Mouse (Mus musculus): ENCODE measurements around the gene Decr2. TPM values are rescaled to one million over a fixed set of nuclear protein-coding genes. Genes with fewer than 3 reads are reported as not detected.
"Not testable (repeated sequence)": the region's sequence is repeated elsewhere in the genome, so short reads cannot be mapped to it uniquely, and the experiment has no call there.

Decr2 gene
- polyA plus RNA-seq, 1 experiment from 2014 or later: 36.3 TPM

- H3K9me3 ChIP-seq: no peaks in the 10 kb centered on the region
- WGBS: 2% methylated on average over 4 of the region's 4 CpGs
- no peak overlapping the region for H3K9ac ChIP-seq
- H3K27ac ChIP-seq: no peak overlapping the region
- H3K4me2 ChIP-seq: no peak overlapping the region
- H3K27me3 ChIP-seq (replicated peaks): peaks cover 23% of the 10 kb centered on the region
- H3K4me3 ChIP-seq: no peak overlapping the region
- H3K4me1 ChIP-seq: peaks cover 6% of the 10 kb centered on the region
- ATAC-seq (replicated peaks): no peak
- no peaks in the 10 kb centered on the region for H3K36me3 ChIP-seq (replicated peaks)
Measured at GRCm38 (mm10) chr17:26111024-26111423, 20.9 kb upstream of the Decr2 start.

GRCm38 (mm10) chr17:26110156-26110555 is 20.0 kb upstream of the Decr2 start:
- no peak for ATAC-seq (replicated peaks)
- no peak overlapping the region for H3K4me3 ChIP-seq
- no peaks in the 10 kb centered on the region for H3K9me3 ChIP-seq
- H3K27me3 ChIP-seq (replicated peaks): peaks cover 14% of the 10 kb centered on the region
- H3K4me1 ChIP-seq: peaks cover 6% of the 10 kb centered on the region
- 21% methylated on average over 4 of the region's 4 CpGs for WGBS
- no peaks in the 10 kb centered on the region for H3K36me3 ChIP-seq (replicated peaks)
- no peak overlapping the region for H3K4me2 ChIP-seq
- no peak overlapping the region for H3K27ac ChIP-seq
- H3K9ac ChIP-seq: no peak overlapping the region

GRCm38 (mm10) chr17:26105619-26106018 is 15.5 kb upstream of the Decr2 start:
- Histone ChIP-seq H3K36me3 (replicated peaks) (no peaks in the 10 kb centered on the region), H3K27ac (no peak overlapping the region), H3K4me3 (no peak overlapping the region), H3K4me1 (no peaks in the 10 kb centered on the region), H3K27me3 (replicated peaks) (no peaks in the 10 kb centered on the region; the same call in 1 of the 2 replicates), H3K9ac (no peak overlapping the region), H3K4me2 (no peak overlapping the region), H3K9me3 (no peaks in the 10 kb centered on the region)
- 65% methylated on average over 3 of the region's 4 CpGs for WGBS
- ATAC-seq (replicated peaks): no peak

GRCm38 (mm10) chr17:26101478-26101877 is 11.3 kb upstream of the Decr2 start:
- Histone ChIP-seq H3K9me3 (no peaks in the 10 kb centered on the region), H3K27ac (no peak overlapping the region), H3K9ac (no peak overlapping the region), H3K4me3 (no peak overlapping the region), H3K4me1 (no peaks in the 10 kb centered on the region), H3K36me3 (replicated peaks) (no peaks in the 10 kb centered on the region), H3K4me2 (no peak overlapping the region), H3K27me3 (replicated peaks) (no peaks in the 10 kb centered on the region)
- ATAC-seq (replicated peaks): no peak
- 35% methylated on average over 3 of the region's 4 CpGs for WGBS

- H3K9me3 ChIP-seq: no peaks in the 10 kb centered on the region
- no peak for ATAC-seq (replicated peaks)
- 41% methylated on average over 2 of the region's 2 CpGs for WGBS
- H3K4me1 ChIP-seq: no peaks in the 10 kb centered on the region
- no peak overlapping the region for H3K4me2 ChIP-seq
- H3K9ac ChIP-seq: no peak overlapping the region
- no peaks in the 10 kb centered on the region for H3K27me3 ChIP-seq (replicated peaks)
- no peaks in the 10 kb centered on the region for H3K36me3 ChIP-seq (replicated peaks)
- no peak overlapping the region for H3K4me3 ChIP-seq
- H3K27ac ChIP-seq: no peak overlapping the region
Measured at GRCm38 (mm10) chr17:26100166-26100565, 10.0 kb upstream of the Decr2 start.

GRCm38 (mm10) chr17:26099316-26099715 is 9.2 kb upstream of the Decr2 start:
- not testable (repeated sequence) for H3K36me3 ChIP-seq (replicated peaks); ATAC-seq (replicated peaks); H3K4me3 ChIP-seq; H3K27ac ChIP-seq; H3K4me1 ChIP-seq; H3K9me3 ChIP-seq; H3K4me2 ChIP-seq; H3K27me3 ChIP-seq (replicated peaks); H3K9ac ChIP-seq
- 59% methylated on average over 3 of the region's 3 CpGs for WGBS

- Histone ChIP-seq H3K4me1 (0 out of 2 replicates have a peak, but pooled peaks cover 7% of the 10 kb centered on the region), H3K27me3 (replicated peaks) (no peaks in the 10 kb centered on the region), H3K36me3 (replicated peaks) (no peaks in the 10 kb centered on the region), H3K4me3 (no peak overlapping the region), H3K9ac (no peak overlapping the region), H3K27ac (no peak overlapping the region), H3K4me2 (no peak overlapping the region), H3K9me3 (no peaks in the 10 kb centered on the region)
- ATAC-seq (replicated peaks): no peak
- 92% methylated on average over 7 of the region's 7 CpGs for WGBS
Measured at GRCm38 (mm10) chr17:26098461-26098860, 8.3 kb upstream of the Decr2 start.

GRCm38 (mm10) chr17:26095121-26095740 is 5.1 kb upstream of the Decr2 start, which contains the start of gene Nme4:
Gene Nme4, minus strand, starts transcription at chr17:26095602.
- 4% methylated on average over 47 of the region's 47 CpGs for WGBS
- H3K27ac ChIP-seq: peak within 1 kb of the TSS; percentile 62
- ATAC-seq (replicated peaks): peak; percentile 72
- no peaks in the 10 kb centered on the region for H3K27me3 ChIP-seq (replicated peaks)
- no peaks in the 10 kb centered on the region for H3K36me3 ChIP-seq (replicated peaks)
- H3K9ac ChIP-seq: peak within 1 kb of the TSS; percentile 70
- peak within 1 kb of the TSS; percentile 81 for H3K4me2 ChIP-seq
- no peaks in the 10 kb centered on the region for H3K9me3 ChIP-seq
- 0 out of 2 replicates have a peak, but pooled peaks cover 7% of the 10 kb centered on the region for H3K4me1 ChIP-seq
- peak within 1 kb of the TSS; percentile 55 for H3K4me3 ChIP-seq

- H3K9me3 ChIP-seq: no peaks in the 10 kb centered on the region
- no peak for ATAC-seq (replicated peaks)
- no peak overlapping the region; the same call in 1 of the 2 replicates for H3K27ac ChIP-seq
- H3K4me1 ChIP-seq: peaks cover 11% of the 10 kb centered on the region
- WGBS: 28% methylated on average over 9 of the region's 9 CpGs
- H3K4me3 ChIP-seq: peak overlapping the region; percentile 55
- no peaks in the 10 kb centered on the region for H3K27me3 ChIP-seq (replicated peaks)
- H3K4me2 ChIP-seq: peak overlapping the region; percentile 81
- peak overlapping the region; percentile 70 for H3K9ac ChIP-seq
- no peaks in the 10 kb centered on the region for H3K36me3 ChIP-seq (replicated peaks)
Measured at GRCm38 (mm10) chr17:26094531-26095110, 4.5 kb upstream of the Decr2 start.

- no peak overlapping the region for H3K4me2 ChIP-seq
- no peak for ATAC-seq (replicated peaks)
- no peaks in the 10 kb centered on the region for H3K9me3 ChIP-seq
- no peak overlapping the region for H3K9ac ChIP-seq
- WGBS: 94% methylated on average over 9 of the region's 9 CpGs
- H3K4me1 ChIP-seq: peaks cover 7% of the 10 kb centered on the region
- H3K36me3 ChIP-seq (replicated peaks): no peaks in the 10 kb centered on the region; the same call in 1 of the 2 replicates
- no peak overlapping the region for H3K27ac ChIP-seq
- H3K4me3 ChIP-seq: no peak overlapping the region
- H3K27me3 ChIP-seq (replicated peaks): no peaks in the 10 kb centered on the region
Measured at GRCm38 (mm10) chr17:26087059-26087564, 3.0 kb downstream of the Decr2 start.

- Histone ChIP-seq H3K27me3 (replicated peaks) (no peaks in the 10 kb centered on the region), H3K4me1 (no peaks in the 10 kb centered on the region), H3K27ac (no peak overlapping the region), H3K4me2 (no peak overlapping the region), H3K9ac (no peak overlapping the region), H3K4me3 (no peak overlapping the region), H3K9me3 (no peaks in the 10 kb centered on the region), H3K36me3 (replicated peaks) (no peaks in the 10 kb centered on the region; the same call in 1 of the 2 replicates)
- no peak for ATAC-seq (replicated peaks)
- WGBS: 56% methylated on average over 2 of the region's 2 CpGs
Measured at GRCm38 (mm10) chr17:26080867-26081266, 9.3 kb downstream of the Decr2 start.

GRCm38 (mm10) chr17:26078851-26079250 is 11.3 kb downstream of the Decr2 start:
- no peak overlapping the region for H3K9ac ChIP-seq
- no peaks in the 10 kb centered on the region; the same call in 1 of the 2 replicates for H3K36me3 ChIP-seq (replicated peaks)
- H3K4me1 ChIP-seq: no peaks in the 10 kb centered on the region
- no peak overlapping the region for H3K4me3 ChIP-seq
- no peak overlapping the region for H3K27ac ChIP-seq
- no peak for ATAC-seq (replicated peaks)
- 74% methylated on average over 2 of the region's 2 CpGs for WGBS
- H3K27me3 ChIP-seq (replicated peaks): no peaks in the 10 kb centered on the region
- no peaks in the 10 kb centered on the region for H3K9me3 ChIP-seq
- no peak overlapping the region for H3K4me2 ChIP-seq

GRCm38 (mm10) chr17:26075246-26075645 is 14.9 kb downstream of the Decr2 start:
- H3K4me2 ChIP-seq: no peak overlapping the region
- ATAC-seq (replicated peaks): no peak
- H3K27ac ChIP-seq: no peak overlapping the region
- H3K9ac ChIP-seq: no peak overlapping the region
- no peak overlapping the region for H3K4me3 ChIP-seq
- 74% methylated on average over 3 of the region's 3 CpGs for WGBS
- no peaks in the 10 kb centered on the region for H3K4me1 ChIP-seq
- no peaks in the 10 kb centered on the region for H3K9me3 ChIP-seq
- 0 out of 2 replicates have a peak, but pooled peaks cover 3% of the 10 kb centered on the region for H3K27me3 ChIP-seq (replicated peaks)
- H3K36me3 ChIP-seq (replicated peaks): no peaks in the 10 kb centered on the region

Data from midbrain, embryonic 15.5 days (tissue).